Mouse (Mus musculus) heart, postnatal 25 days (tissue): ENCODE measurements around the gene Yju2. TPM values are rescaled to one million over a fixed set of nuclear protein-coding genes. Genes with fewer than 3 reads are reported as not detected.
"Not testable (repeated sequence)": the region's sequence is repeated elsewhere in the genome, so short reads cannot be mapped to it uniquely, and the experiment has no call there.

Source experiments
- DNase-seq: peaks from one replicate; pipeline ENCODE4 v3.0.0; 2022; ENCODE audit warnings: low spot score
- intact Hi-C: fragments of 180-260 bp; cut with DNase I; formaldehyde crosslinking; loops from one replicate; pipeline ENCODE4 v1.15.1; 2025
- total RNA-seq, 2 experiments: library from RNA; stranded (reverse); gene quantifications; 2 replicates each; pipeline ENCODE4 v1.2.3; 2021

Yju2 gene
- 1 to 10 TPM; 9.6 to 9.7 TPM for total RNA-seq

DNA sequence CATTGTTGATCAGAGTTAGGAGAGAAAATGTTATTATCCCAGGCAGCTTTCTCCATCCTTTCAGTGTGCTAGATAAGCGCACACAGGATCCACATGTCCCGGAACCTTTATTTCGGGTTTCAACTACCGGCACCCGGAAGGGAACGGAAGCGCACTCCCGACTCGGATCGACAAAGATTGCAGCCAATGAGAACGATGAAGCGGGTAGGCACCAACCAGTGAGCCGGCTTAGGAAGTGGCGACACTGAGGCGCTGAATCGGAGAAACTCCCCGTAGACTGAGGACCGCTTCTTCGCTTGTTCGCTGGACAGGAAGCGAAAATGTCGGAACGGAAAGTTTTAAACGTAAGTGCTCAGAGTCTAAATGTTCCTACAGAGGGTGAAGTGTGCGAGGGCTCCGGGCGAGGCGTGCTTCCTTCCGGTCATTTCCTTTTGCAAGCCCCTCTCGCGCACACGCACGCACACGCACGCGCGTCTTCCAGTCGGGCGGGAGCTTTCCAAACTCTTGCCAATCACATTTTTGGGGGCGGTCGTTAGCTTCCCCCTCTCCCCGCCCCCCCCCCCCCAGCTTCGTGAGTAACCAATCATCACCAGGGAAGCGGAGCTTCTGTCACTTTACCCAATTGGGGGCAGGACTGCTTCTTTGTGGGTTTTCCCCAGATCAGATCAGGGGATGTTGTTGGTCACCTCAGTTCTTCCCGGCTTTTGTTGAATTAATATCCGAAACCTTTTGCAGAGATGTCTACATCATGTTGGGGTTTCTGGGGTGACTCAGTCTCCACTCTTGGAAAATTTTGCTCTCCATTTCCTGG lies at the start of gene Yju2:
Yju2 (plus strand) TSS at position 182 of the 811 bp plus-strand sequence.
- peak; percentile 90 for DNase-seq

DNA sequence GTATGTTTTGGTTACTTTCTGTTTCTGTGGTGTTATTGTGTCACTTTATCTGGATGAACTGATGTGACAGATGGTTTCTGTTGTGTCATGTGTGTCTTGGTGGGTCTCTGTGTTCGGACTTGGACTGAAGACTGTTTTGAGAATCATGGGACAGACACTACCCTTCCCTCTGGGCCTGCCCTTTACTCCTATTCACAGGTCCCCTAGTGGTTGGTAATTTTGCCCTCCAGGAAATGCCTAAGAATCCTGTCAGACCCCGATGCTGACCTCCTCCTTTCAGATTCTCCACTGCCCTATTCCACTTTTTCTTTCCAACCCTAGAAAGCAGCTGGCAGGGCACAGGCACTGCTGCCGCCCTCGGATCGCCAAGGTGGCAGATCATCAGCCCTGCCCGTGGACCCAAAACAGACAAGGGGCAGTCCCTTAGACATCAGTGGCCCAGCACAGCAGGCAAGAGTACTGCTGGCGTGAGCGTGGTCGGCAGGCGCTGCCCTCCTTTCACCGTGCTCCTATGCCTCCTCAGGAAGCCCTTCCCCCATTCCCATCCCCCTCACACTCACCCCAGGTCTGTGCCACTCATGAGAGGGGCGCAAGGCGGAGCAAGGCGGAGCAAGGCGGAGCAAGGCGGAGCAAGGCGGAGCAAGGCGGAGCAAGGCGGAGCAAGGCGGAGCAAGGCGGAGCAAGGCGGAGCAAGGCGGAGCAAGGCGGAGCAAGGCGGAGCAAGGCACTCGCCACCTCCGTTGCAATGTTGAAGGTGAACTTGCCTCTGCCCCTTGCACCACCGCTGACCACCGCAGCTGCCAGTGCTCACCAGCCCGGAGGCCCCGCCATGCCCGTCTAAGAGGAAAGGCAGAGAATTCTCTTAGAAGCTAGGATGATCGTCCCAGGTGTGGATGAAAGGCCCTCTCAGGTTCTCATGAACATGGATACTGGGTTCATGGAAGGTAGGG lies 27.1 kb upstream of the Yju2 start:
- no peak for DNase-seq
- intact Hi-C loops = no loop called here

More for the DNA sequence above, at the start of gene Yju2:
- intact Hi-C loops = loop anchor here (1.0 to 5.0 kb wide), 4 partner anchors 51 to 298 kb away; partner anchors contain the start of gene Fem1a

DNA sequence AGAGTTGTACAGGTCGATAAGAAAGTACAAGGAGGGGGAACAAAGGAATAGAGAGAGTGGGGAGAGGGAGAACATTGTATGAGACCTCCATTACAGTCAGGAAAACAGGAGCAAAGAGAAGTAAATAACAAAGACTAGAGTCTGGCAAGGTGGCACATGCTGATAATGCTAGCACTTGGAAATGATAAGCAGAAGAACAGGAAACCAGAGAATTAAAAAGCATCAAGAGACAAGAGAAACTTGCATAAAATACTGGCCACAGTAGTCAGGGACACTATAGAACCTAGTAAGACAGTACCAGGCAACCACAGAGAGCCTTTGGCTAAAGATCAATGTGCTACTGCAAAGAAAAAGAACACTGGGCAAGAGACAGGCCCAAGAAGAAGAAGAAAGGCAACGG lies 26.3 kb upstream of the Yju2 start:
- no peak for DNase-seq
- intact Hi-C loops = no loop called here

DNA sequence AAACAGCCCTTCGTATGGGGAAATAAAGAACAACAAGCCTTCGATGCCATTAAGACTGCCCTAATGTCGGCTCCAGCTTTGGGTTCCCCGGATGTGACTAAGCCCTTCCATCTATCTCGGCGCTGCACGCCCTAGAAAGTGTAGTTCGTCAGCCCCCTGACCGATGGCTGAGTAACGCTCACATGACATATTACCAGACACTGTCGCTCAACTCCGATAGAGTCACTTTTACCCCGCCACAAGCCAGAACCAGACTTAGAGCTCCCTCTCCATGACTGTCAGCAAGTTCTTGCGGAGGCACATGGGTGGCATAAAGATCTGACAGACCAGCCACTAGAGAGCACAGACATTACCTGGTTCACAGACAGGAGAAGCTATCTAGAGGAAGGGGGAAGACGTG lies 25.7 kb upstream of the Yju2 start:
- intact Hi-C loops = no loop called here
- no peak for DNase-seq

DNA sequence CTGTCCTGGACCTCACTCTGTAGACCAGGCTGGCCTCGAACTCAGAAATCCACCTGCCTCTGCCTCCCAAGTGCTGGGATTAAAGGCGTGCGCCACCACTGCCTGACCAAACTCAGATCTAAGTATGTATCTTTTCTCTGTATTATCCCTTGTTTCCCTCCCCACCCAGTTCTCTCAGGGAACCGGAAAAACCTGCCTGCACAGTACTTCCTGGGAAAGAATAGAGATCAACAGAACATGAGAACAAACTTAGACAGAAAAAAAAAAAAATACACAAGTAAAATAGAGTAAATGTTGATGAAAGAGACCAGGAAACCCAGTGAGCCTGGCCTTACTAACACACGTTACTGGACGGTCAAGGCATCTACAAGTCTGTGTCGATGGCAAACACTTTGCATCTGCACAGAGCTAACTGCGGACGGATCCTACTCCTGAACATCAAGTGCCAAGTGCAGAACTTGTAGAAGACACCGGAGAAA lies 14.5 kb upstream of the Yju2 start:
- intact Hi-C loops = loop anchor here (2.0 to 5.0 kb wide), 2 partner anchors 66 to 232 kb away; partner anchors contain the start of genes Pot1b and Zfp119a
- not testable (repeated sequence) for DNase-seq

DNA sequence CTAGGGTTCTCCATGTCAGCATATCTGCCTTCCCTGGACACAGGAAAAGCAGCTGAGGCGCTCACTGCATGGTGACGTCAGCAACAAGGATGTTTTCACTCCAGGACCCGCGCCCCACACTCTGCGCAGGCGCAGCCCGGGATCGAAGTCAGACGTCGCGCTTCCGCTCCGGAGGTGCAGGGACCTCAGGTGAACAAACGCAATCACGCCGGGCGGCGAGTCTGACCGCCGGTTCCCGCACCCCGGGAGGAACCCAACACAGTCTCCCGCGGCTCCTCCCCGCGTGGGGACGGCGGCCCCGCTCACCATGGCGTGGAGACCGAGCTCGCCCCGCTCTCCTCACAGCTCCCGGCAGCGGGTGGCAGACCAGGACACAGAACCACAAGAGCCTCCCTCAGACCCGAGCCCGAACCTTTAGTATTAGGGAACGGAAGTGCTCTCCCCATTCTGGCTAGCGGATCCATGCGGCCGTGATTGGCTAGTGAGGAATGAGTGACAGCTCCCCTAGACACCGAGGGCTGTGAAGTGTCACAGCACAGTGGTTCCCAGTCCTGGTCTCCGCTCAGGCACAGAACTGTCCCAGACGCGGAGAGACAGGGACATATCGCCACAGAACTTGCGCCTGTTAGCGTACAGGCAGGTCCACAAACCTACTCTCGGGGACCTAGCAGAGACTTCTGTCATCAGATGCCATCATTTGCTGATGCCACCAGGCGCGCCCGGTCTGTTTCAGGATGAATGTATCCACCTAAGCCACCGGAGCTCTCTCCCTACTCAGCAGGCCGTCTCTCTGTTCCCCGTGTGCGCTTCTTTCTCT lies 13.8 kb upstream of the Yju2 start:
- peak; percentile 91 for DNase-seq
- intact Hi-C loops = loop anchor here (2.0 to 5.0 kb wide), 2 partner anchors 66 to 233 kb away; partner anchors contain the start of genes Pot1b and Zfp119a

DNA sequence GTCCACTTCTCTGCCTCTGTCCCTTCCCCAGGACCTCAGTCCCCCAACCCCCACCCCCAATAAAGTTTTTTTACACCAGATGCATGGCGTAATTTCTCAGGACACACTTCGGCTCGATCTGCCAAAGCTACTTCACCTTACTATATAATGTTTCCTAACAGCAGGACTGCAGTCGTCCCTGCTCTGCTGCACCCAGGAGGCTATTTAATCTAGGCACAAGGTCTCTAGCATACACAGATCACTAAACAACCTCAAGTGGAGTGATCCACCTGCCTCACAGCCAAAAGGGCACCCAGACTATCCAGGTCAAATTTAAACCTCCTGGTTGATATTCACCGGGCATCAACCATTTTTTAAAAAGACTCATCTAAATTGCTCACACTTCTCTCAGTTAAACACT lies 13.2 kb upstream of the Yju2 start:
- intact Hi-C loops = loop anchor here (2.0 kb wide), 2 partner anchors 55 to 67 kb away; partner anchors contain the start of gene Zfp119a
- DNase-seq = no peak

DNA sequence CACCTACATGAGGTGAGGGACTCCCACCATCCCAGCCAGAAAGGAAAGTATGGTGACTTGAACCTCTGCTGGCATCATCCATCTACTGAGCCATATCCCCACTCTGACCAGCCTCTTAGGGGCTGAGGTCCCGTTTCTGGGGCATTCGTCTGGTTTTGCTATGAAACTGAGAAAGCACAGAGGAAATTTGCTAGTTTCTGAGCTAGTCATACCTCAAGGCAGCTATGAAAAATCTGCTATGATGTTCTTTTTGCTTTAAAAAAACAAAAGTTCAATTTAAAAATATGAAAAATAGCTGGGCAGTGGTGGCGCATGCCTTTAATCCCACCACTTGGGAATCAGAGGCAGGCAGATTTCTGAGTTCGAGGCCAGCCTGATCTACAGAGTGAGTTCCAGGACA lies 10.3 kb upstream of the Yju2 start:
- intact Hi-C loops = no loop called here
- no peak for DNase-seq

DNA sequence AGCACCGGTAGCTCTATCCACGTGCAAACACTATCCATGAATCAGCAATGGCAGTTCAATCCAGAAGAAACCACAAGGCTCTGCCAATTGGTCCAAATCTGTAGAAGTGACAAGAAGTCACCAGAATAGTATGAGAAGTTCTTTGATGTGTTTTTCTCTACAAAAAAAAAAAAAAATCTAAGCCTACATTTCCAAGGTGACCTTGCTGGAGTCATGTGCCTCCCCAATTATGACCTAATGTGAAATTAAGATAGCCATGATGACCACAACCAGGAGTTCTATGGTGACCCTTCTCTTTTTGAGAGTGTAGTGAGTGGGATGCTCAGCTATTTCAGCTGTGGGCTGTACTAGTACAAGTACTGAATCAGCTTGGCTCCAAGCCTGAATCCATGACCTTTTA lies 9.5 kb upstream of the Yju2 start, which contains the start of gene Zfp119b:
Zfp119b (minus strand) TSS at position 101 of the 400 bp plus-strand sequence.
- intact Hi-C loops = no loop called here
- DNase-seq = no peak

DNA sequence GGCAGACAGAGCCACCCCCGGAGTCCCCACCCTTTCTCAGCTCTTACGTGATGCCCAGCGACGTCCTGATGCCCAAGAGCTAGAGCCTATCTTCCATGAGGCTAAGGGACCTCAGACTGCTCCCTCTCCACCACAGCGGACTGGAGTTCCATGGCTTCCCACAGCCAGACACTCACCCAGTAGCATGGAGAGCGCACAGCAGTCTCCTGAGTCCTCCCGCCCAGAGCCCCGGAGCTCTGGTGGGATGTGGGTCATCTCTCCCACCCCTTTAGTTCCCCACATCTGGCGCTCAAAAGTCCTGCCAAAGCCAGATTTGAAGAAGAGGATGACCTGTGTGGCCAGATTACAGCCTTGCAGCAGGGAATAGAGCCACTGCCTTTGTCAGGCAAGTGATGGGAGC lies 8.3 kb upstream of the Yju2 start:
- intact Hi-C loops = no loop called here
- DNase-seq = no peak

DNA sequence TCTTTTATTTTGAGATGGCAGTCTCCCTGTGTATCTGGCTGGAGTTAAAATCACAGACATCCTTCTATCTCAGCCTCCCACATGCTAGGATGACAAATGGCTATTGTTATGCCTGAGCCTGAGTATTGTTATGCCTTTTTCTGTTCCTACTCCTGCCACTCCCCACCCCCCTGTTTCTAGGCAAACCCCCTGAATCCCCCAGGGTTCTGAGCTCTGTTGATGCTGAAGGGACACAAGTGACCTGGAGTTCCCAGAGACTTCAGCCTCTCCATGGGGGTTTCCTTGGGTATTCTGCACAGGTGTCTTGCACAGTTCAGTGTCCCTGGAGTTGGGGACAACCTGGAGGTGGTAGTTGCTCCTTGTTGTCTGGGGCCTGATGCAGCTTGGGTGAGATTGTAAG lies 6.9 kb upstream of the Yju2 start:
- DNase-seq = no peak
- intact Hi-C loops = no loop called here

DNA sequence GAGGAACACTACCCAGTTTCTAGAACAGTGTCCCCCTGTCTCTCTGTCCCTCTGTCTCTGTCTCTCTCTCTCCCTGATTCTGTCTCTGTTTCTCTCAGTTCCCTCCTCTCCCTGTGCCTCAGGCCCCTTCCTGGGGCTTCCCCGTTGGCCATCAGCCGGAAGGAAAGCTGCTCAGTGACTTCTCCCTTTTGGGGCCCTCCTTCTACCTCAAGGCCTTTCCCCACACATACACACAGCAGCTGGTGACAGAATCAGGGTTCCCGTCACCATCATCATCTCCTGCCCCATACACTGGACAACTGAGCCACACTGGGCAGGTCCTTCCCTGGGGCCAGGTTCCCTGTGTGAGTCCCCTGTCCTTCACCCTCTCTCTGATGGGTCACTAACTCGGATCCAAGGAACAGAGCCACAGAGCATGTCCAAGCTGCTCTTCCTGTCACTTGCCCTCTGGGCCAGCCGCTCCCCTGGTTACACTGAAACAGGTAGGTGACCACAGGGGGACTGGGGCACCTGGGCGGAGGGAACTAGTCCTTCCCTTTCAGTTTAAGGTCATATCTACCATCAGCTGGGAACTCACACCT lies 6.4 kb upstream of the Yju2 start, which contains the start of gene Ebi3:
Ebi3 (plus strand) TSS at position 194 of the 581 bp plus-strand sequence.
- DNase-seq = no peak
- intact Hi-C loops = no loop called here

DNA sequence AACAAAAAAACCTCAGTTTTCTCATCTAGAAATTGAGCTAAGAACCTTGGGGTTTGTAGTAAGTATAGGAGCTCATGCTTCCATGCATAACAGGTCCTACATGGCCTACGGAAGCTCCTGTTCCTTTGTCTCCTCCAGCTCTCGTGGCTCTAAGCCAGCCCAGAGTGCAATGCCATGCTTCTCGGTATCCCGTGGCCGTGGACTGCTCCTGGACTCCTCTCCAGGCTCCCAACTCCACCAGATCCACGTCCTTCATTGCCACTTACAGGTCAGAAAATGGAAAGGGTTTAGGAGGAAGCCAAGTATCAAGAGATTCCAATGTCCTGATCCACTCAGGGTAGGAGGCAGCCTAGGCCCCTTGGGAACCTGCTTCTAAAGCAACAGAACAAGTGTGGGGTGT lies 5.1 kb upstream of the Yju2 start:
- no peak for DNase-seq
- intact Hi-C loops = no loop called here

DNA sequence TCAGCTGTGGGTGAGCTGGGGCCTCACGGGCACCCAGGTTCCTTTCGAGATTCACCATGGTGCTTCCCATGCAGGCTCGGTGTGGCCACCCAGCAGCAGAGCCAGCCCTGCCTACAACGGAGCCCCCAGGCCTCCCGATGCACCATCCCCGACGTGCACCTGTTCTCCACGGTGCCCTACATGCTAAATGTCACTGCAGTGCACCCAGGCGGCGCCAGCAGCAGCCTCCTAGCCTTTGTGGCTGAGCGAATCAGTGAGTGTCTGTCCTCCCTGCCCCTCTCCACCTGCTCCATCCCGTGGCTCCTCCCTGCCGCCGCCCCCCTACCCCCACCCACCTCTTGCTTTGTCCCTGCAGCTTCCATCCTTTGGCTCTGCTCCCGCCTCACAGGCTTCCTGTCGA lies 4.7 kb upstream of the Yju2 start:
- intact Hi-C loops = no loop called here
- no peak for DNase-seq

DNA sequence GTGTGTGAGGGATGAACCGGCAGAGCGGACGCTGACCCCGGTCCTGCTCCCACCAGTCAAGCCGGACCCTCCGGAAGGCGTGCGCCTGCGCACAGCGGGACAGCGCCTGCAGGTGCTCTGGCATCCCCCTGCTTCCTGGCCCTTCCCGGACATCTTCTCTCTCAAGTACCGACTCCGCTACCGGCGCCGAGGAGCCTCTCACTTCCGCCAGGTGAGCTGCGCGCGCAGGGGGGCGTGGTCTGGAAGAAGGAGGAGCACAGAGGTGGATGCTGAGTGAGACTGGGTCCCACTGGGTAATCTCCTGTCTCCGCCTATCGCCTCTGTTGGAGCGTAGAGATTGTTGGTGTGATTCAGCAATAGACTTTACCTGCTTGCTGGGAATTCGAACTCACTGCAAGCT lies 2.8 kb upstream of the Yju2 start:
- DNase-seq = no peak
- intact Hi-C loops = loop anchor here (5.0 kb wide), 3 partner anchors 74 to 301 kb away; partner anchors contain the start of gene Fem1a

DNA sequence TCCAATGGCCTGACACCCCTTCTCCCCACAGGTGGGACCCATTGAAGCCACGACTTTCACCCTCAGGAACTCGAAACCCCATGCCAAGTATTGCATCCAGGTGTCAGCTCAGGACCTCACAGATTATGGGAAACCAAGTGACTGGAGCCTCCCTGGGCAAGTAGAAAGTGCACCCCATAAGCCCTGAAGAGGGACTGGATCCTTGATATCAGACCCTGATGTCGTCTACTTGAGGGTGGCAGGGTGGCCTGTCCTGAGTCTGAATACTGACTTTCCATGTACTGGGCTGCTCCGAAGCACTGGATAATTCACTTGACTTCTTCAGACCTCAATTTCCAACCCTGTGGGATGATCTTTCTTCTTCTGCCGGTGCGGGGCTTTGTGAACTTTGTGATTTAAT lies 2.3 kb upstream of the Yju2 start:
- no peak for DNase-seq
- intact Hi-C loops = loop anchor here (5.0 kb wide), 3 partner anchors 74 to 301 kb away; partner anchors contain the start of gene Fem1a

DNA sequence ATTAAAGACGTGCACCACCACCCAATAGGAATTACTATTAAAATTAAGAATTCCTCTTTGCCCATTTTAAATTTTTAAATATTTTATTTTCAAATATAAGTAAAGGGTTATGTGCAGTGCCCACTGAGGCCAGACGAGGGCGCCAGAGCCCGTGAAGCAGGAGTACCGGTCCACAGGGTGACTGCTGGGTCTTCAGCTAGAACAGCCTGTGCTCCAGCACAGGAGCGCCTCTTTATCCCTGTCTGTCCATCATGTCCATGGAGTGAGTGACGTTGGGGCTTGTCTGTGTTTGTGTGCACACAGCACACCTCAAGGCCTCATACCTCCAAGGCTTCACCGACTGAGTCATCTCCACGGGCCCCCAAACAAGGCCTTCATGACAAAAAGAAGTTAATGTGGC lies 1.7 kb upstream of the Yju2 start:
- intact Hi-C loops = loop anchor here (5.0 kb wide), 3 partner anchors 75 to 300 kb away; partner anchors contain the start of gene Fem1a
- DNase-seq = no peak

DNA sequence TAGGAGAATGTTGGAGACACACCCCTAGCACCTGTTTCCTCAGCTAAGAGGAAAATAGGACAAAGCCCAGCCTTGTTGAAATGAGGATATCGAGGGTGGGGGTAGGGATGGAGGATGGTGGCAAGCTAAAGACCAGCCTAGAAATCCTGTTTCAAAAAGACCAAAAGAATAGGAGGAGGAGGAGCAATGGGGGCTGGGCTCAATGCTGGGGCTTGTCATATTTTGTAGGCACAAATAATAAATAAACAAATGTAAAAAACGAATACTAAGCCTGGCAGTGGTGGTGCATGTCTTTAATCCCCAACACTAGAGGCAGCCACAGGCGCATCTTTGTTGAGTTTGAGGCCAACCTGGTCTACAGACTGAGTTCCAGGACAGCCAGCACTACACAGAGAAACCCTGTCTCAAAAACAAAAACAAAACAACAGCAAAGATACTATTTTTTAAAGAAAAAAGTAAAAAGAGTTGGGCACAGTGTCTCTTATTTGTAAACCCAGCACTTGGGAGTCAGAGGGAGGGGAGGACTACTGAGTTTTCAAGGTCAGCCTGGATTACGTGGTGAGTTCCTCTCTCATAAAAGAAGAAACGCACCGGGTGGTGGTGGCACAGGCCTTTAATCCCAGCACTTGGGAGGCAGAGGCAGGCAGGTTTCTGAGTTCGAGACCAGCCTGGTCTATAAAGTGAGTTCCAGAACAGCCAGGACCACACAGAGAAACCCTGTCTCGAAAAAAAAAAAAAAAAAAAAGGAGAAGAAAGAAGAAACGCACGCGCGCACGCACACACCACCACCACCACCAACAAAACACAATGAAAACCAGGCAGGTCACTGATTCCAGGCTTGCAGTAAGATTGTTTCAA lies 944 bp upstream of the Yju2 start:
- intact Hi-C loops = loop anchor here (1.0 to 5.0 kb wide), 4 partner anchors 52 to 299 kb away; partner anchors contain the start of gene Fem1a

More for the DNA sequence above, 944 bp upstream of the Yju2 start:
- DNase-seq = no peak
